ENCODE assay signal across 8 mouse cellular contexts in the genomic region with DNA sequence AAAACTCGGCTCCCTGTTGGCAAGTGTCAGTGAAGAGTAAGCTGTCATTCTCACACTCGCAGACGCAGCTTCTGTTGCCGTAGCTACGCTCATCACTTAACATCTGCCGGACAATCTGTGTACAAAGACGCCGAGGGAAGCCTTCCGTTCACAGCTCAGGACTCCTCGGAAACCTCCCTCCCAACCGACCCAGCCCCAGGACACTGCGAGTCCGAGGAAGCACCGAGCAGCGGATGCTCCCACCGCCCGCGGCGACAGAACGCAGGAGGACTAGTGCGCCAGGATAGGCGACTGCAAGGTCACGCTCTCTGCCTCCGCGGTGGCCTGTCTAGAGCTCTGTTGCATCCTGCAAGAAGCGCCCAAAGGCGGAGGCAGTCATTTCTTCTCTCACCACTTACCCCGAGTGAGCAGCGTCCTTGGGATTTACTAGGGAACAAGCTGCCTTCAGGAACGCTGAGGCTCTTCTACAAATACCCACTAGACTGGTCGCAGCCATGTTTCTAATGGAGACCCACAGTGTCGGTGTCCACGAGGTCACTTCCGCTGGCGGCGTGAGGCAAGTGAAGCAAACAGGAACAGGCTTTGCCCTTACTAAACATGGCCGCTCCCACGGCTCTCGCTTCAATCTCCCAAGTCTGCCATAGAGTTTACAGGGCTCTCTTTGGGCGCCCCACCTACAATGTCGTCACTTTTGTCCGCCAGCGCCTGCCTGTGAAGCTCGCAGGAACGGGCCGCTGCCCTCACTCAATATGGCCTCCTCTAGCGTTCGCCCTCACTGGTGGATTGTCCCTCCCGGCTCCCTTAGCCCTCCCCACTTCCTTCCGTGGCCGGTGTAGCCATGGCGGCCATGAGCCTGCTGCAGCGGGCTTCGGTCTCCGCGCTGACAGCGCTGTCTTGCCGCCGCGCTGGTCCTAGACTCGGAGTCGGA. TPM values are rescaled to one million over a fixed set of nuclear protein-coding genes. Genes with fewer than 3 reads are reported as not detected.
DNase-seq lines count a peak whose midpoint lies in the region; ATAC-seq and TF ChIP-seq lines count a peak whose summit lies in the region.

TSS of gene Ndufb5 (plus strand) at position 747 of the 928 bp plus-strand sequence.

- H3K4me1 ChIP-seq in bone marrow, adult 2 months (ENCODE audit: control insufficient read depth, insufficient read depth, low read length), result no peaks in the 10 kb centered on the region; the same call in 1 of the 2 replicates
- H3K4me1 ChIP-seq in embryonic facial prominence, embryonic 15.5 days, result peaks cover 17% of the 10 kb centered on the region
- peaks cover 7% of the 10 kb centered on the region for H3K4me1 ChIP-seq in limb, embryonic 14.5 days (ENCODE audit: control insufficient read depth, insufficient read depth, low read length)
- 0 out of 2 replicates have a peak, but pooled peaks cover 4% of the 10 kb centered on the region for H3K4me1 ChIP-seq in midbrain, postnatal 0 days (ENCODE audit: insufficient read depth, low read length)

- peak; percentile 99 for ATAC-seq in embryonic facial prominence, embryonic 15.5 days (ENCODE audit: insufficient number of reproducible peaks, low FRiP score, low TSS enrichment, low read depth)
- peak; percentile 96 for ATAC-seq in limb, embryonic 14.5 days (ENCODE audit: low FRiP score, low read depth)
- peak; percentile 98 for ATAC-seq in midbrain, postnatal 0 days (ENCODE audit: low FRiP score)

- peak within 1 kb of the TSS; percentile 73 for H3K4me2 ChIP-seq in embryonic facial prominence, embryonic 15.5 days (replicated peaks)
- H3K4me2 ChIP-seq in limb, embryonic 14.5 days (replicated peaks; ENCODE audit: low read depth, low read length, severe bottlenecking), result peak within 1 kb of the TSS; percentile 79
- H3K4me2 ChIP-seq in midbrain, postnatal 0 days (ENCODE audit: low read depth, low read length, poor library complexity, severe bottlenecking), result peak within 1 kb of the TSS; percentile 59

- H3K36me3 ChIP-seq in embryonic facial prominence, embryonic 15.5 days, result peaks cover 20% of the 10 kb centered on the region
- H3K36me3 ChIP-seq in limb, embryonic 14.5 days (ENCODE audit: control insufficient read depth, insufficient read depth, low read length), result peaks cover 27% of the 10 kb centered on the region
- peaks cover 21% of the 10 kb centered on the region for H3K36me3 ChIP-seq in midbrain, postnatal 0 days (ENCODE audit: insufficient read depth, low read length)

- TF ChIP-seq CTCF in bone marrow, adult 2 months (IDR thresholded peaks at IDR 0.05; ENCODE audit: control insufficient read depth, insufficient read depth, low read length), result no peak
- TF ChIP-seq CTCF in midbrain, postnatal 0 days (IDR thresholded peaks at IDR 0.05), result no peak

- H3K4me3 ChIP-seq in bone marrow, adult 2 months (replicated peaks; ENCODE audit: control insufficient read depth, low read depth, low read length), result peak within 1 kb of the TSS; percentile 99
- H3K4me3 ChIP-seq in embryonic facial prominence, embryonic 15.5 days (replicated peaks), result peak within 1 kb of the TSS; percentile 72
- H3K4me3 ChIP-seq in limb, embryonic 14.5 days (replicated peaks; ENCODE audit: low read length), result peak within 1 kb of the TSS; percentile 86
- peak within 1 kb of the TSS; percentile 64 for H3K4me3 ChIP-seq in midbrain, postnatal 0 days (ENCODE audit: low read depth, low read length)

- peak; percentile 99 for DNase-seq in 416B (ENCODE audit: low read depth)
- DNase-seq in heart, adult 8-10 months (ENCODE audit: low spot score), result peak; percentile 99
- DNase-seq in kidney, adult 9 months, result peak; percentile 100
- DNase-seq in limb, embryonic 14.5 days (ENCODE audit: low spot score), result peak; percentile 99
- DNase-seq in midbrain, postnatal 0 days (ENCODE audit: low spot score), result peak; percentile 100
- peak; percentile 91 to 94 for DNase-seq in spleen, postnatal 14 days (ENCODE audit: low spot score in 2 of 2)

- H3K27ac ChIP-seq in bone marrow, adult 2 months (ENCODE audit: control insufficient read depth, insufficient read depth, low read depth, low read length, poor library complexity), result peak within 1 kb of the TSS; percentile 74
- H3K27ac ChIP-seq in embryonic facial prominence, embryonic 15.5 days (replicated peaks), result peak within 1 kb of the TSS; percentile 87
- H3K27ac ChIP-seq in limb, embryonic 14.5 days (replicated peaks; ENCODE audit: low read depth, low read length), result peak within 1 kb of the TSS; percentile 50; the same call in 1 of the 2 replicates
- peak within 1 kb of the TSS; percentile 93 for H3K27ac ChIP-seq in midbrain, postnatal 0 days (ENCODE audit: low read depth, low read length)

- under 1% methylated on average over 62 of the region's 62 CpGs for WGBS in bone marrow, adult 2 months
- under 1% methylated on average over 62 of the region's 62 CpGs for WGBS in embryonic facial prominence, embryonic 15.5 days
- 1% methylated on average over 52 of the region's 62 CpGs for WGBS in limb, embryonic 14.5 days
- WGBS in midbrain, postnatal 0 days, result under 1% methylated on average over 61 of the region's 62 CpGs

- H3K9me3 ChIP-seq in embryonic facial prominence, embryonic 15.5 days (replicated peaks), result no peaks in the 10 kb centered on the region
- H3K9me3 ChIP-seq in limb, embryonic 14.5 days (ENCODE audit: control insufficient read depth, low read length), result no peaks in the 10 kb centered on the region
- no peaks in the 10 kb centered on the region for H3K9me3 ChIP-seq in midbrain, postnatal 0 days (ENCODE audit: low read length)

- peak; percentile 88 for TF ChIP-seq POLR2A in bone marrow, adult 2 months (IDR thresholded peaks at IDR 0.05; ENCODE audit: borderline replicate concordance, control insufficient read depth, low read depth, low read length)
- TF ChIP-seq POLR2A in limb, embryonic 14.5 days (IDR thresholded peaks at IDR 0.05; ENCODE audit: borderline replicate concordance, extremely low read depth, insufficient read depth, insufficient read length), result peak; percentile 90; the same call in 1 of the 2 replicates

- no peaks in the 10 kb centered on the region for H3K27me3 ChIP-seq in embryonic facial prominence, embryonic 15.5 days
- H3K27me3 ChIP-seq in limb, embryonic 14.5 days (ENCODE audit: control insufficient read depth, insufficient read depth, low read length), result no peaks in the 10 kb centered on the region
- H3K27me3 ChIP-seq in midbrain, postnatal 0 days (ENCODE audit: insufficient read depth, low read length), result no peaks in the 10 kb centered on the region

- peak within 1 kb of the TSS; percentile 63 for H3K9ac ChIP-seq in embryonic facial prominence, embryonic 15.5 days
- H3K9ac ChIP-seq in limb, embryonic 14.5 days (ENCODE audit: low read depth, low read length, severe bottlenecking), result peak within 1 kb of the TSS; percentile 70
- peak within 1 kb of the TSS; percentile 84 for H3K9ac ChIP-seq in midbrain, postnatal 0 days (replicated peaks; ENCODE audit: low read length, poor library complexity, severe bottlenecking)

RNA-seq across cellular contexts. Expression of gene Ndufb5, which starts in this region (rescaled TPM):
- 41.2 and 89.4 TPM in 2 replicates for polyA plus RNA-seq in bone marrow, adult 2 months (2011; ENCODE audit: insufficient read depth, insufficient read length, low replicate concordance, missing spikeins)
- 276 and 296 TPM in 2 replicates for polyA plus RNA-seq in embryonic facial prominence, embryonic 15.5 days (2015; fragmentation: Nextera tagmentation; extraction: Ambion mirVana)
- 100 to 1,000 TPM; 836 to 865 (median 854) TPM for total RNA-seq in heart, adult 8-10 months (2022)
- 229 and 243 TPM in 2 replicates for polyA plus RNA-seq in limb, embryonic 14.5 days (2012; rRNA removed)
- 326 and 330 TPM in 2 replicates for polyA plus RNA-seq in limb, embryonic 14.5 days (2014; fragmentation: Nextera tagmentation; extraction: Ambion mirVana)
- total RNA-seq in midbrain, postnatal 0 days (2014; rRNA removed), result 442 and 559 TPM in 2 replicates
- polyA plus RNA-seq in midbrain, postnatal 0 days (2015; fragmentation: Nextera tagmentation; extraction: Ambion mirVana), result 354 and 359 TPM in 2 replicates

Comparison
In these comparisons a context has a peak if more than half of its experiments do, and no peak if none do; other contexts are left out.
1. Peak in every context shown above with its lines: DNase-seq, ATAC-seq, H3K4me3 ChIP-seq and H3K27ac ChIP-seq.